Mouse (Mus musculus) large intestine, adult 2 months (tissue): ENCODE measurements around the gene Zfp697. TPM values are rescaled to one million over a fixed set of nuclear protein-coding genes. Genes with fewer than 3 reads are reported as not detected.

Experiments used
- DNase-seq: peaks from one replicate; pipeline ENCODE4 v3.0.0-alpha.2; 2012; ENCODE audit warnings: low read depth, low spot score
- WGBS: fragments of 180-500 bp; shearing (Covaris S2); methylation state at CpG from one replicate; pipeline ENCODE4 v1.1.7; 2018; 5-methylcytosine and 5-hydroxymethylcytosine counted together
- polyA plus RNA-seq: library from polyadenylated mRNA; depleted of rRNA; stranded (reverse); fragments of >200 nt; gene quantifications from 2 replicates; pipeline ENCODE4 v1.2.3, GENCODE M21; 2012; rRNA removed

Zfp697 gene
- polyA plus RNA-seq, 1 experiment = 1.0 TPM

DNA sequence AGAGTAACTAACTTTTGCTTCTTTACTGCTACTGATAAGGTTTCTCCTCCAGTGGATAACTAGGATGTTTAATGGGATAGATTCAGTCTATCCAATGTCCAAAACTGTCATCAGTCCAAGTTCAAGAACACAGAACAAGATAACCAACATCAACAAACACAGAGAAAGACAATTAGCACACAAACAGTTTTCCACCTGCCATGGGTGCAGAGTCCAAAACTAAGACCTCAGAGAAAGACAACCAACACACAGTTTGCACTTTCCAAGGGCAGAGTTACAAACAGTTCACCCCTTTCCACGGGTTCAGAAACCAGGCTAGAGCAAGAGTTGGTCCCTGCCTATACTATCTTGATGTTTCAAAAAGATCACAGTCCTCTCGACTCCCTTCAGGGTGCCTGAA is 404.3 kb downstream of the Zfp697 start:
- WGBS = 57% methylated on average over 2 of the region's 2 CpGs
- DNase-seq = no peak

Other genes starting within 250 kb of the Zfp697 start
- gene Adam30, start 221.8 kb upstream of the Zfp697 start, polyA plus RNA-seq = not detected in 2 replicates
- 80.7 and 85.3 TPM in 2 replicates for gene Reg4, start 160.3 kb upstream of the Zfp697 start, polyA plus RNA-seq
- gene Hmgcs2, start 102.0 kb upstream of the Zfp697 start, polyA plus RNA-seq = 2.7 and 4.2 TPM in 2 replicates
- gene Phgdh, start 42.5 kb upstream of the Zfp697 start, polyA plus RNA-seq = 23.3 and 26.8 TPM in 2 replicates
- not detected in 2 replicates for gene Gm4450, start 74.7 kb downstream of the Zfp697 start, polyA plus RNA-seq
- not detected in 2 replicates for gene Hsd3b4, start 128.1 kb downstream of the Zfp697 start, polyA plus RNA-seq
- not detected in 2 replicates for gene Gm10681, start 206.3 kb downstream of the Zfp697 start, polyA plus RNA-seq
- not detected in 2 replicates for gene Hsd3b5, start 247.8 kb downstream of the Zfp697 start, polyA plus RNA-seq